Mouse (Mus musculus): ENCODE measurements around the gene Tktl1. TPM values are rescaled to one million over a fixed set of nuclear protein-coding genes. Genes with fewer than 3 reads are reported as not detected.

The Tktl1 gene
- total RNA-seq, 2 experiments from 2014 or later: not detected

Other genes starting within 250 kb of the Tktl1 start
- gene Renbp, start 246.4 kb upstream of the Tktl1 start, total RNA-seq (2021): 10 to 100 TPM; 16.1 to 23.8 TPM
- 10 to 100 TPM; 56.9 to 57.1 TPM for gene Hcfc1, start 210.9 kb upstream of the Tktl1 start, total RNA-seq (2021)
- gene Irak1, start 153.3 kb upstream of the Tktl1 start, total RNA-seq (2021): 100 to 1,000 TPM; 112 to 117 TPM
- gene Opn1mw, start 49.8 kb upstream of the Tktl1 start, total RNA-seq (2021): not detected
- gene Mecp2, start 41.9 kb upstream of the Tktl1 start, total RNA-seq (2021): 10 to 100 TPM; 35.1 to 38.4 TPM
- gene Tex28, start 9.4 kb upstream of the Tktl1 start, total RNA-seq (2021): not detected
- gene Flna, start 72.6 kb downstream of the Tktl1 start, total RNA-seq (2021): 100 to 1,000 TPM; 129 to 211 TPM
- 100 to 1,000 TPM in 1 of 2 experiments, 10 to 100 TPM in 1; 53.0 to 121 TPM for gene Emd, start 77.4 kb downstream of the Tktl1 start, total RNA-seq (2021)
- gene Rpl10, start 93.6 kb downstream of the Tktl1 start, total RNA-seq (2021): 100 to 1,000 TPM; 409 to 419 TPM
- 10 to 100 TPM; 64.7 to 87.2 TPM for gene Taz, start 104.7 kb downstream of the Tktl1 start, total RNA-seq (2021)
- gene Dnase1l1, start 105.1 kb downstream of the Tktl1 start, total RNA-seq (2021): 10 to 100 TPM in 1 of 2 experiments, 1 to 10 TPM in 1; 9.4 to 16.3 TPM
- 100 to 1,000 TPM; 235 to 239 TPM for gene Atp6ap1, start 119.8 kb downstream of the Tktl1 start, total RNA-seq (2021)
- gene Gdi1, start 127.7 kb downstream of the Tktl1 start, total RNA-seq (2021): 100 to 1,000 TPM; 180 to 272 TPM
- gene Fam50a, start 135.8 kb downstream of the Tktl1 start, total RNA-seq (2021): 10 to 100 TPM; 63.3 to 78.7 TPM
- 10 to 100 TPM in 1 of 2 experiments, 1 to 10 TPM in 1; 6.0 to 13.1 TPM for gene Plxna3, start 151.8 kb downstream of the Tktl1 start, total RNA-seq (2021)
- 10 to 100 TPM; 42.8 to 58.2 TPM for gene Lage3, start 176.4 kb downstream of the Tktl1 start, total RNA-seq (2021)
- 10 to 100 TPM; 59.6 to 72.6 TPM for gene Ubl4a, start 196.0 kb downstream of the Tktl1 start, total RNA-seq (2021)
- 10 to 100 TPM; 22.8 to 26.8 TPM for gene Slc10a3, start 196.1 kb downstream of the Tktl1 start, total RNA-seq (2021)
- gene Fam3a, start 216.0 kb downstream of the Tktl1 start, total RNA-seq (2021): 10 to 100 TPM; 28.6 TPM
- gene Ikbkg, start 216.0 kb downstream of the Tktl1 start, total RNA-seq (2021): 100 to 1,000 TPM in 1 of 2 experiments, 10 to 100 TPM in 1; 71.2 to 110 TPM